Mouse (Mus musculus): ENCODE data around the gene Gpr68.

DNA sequence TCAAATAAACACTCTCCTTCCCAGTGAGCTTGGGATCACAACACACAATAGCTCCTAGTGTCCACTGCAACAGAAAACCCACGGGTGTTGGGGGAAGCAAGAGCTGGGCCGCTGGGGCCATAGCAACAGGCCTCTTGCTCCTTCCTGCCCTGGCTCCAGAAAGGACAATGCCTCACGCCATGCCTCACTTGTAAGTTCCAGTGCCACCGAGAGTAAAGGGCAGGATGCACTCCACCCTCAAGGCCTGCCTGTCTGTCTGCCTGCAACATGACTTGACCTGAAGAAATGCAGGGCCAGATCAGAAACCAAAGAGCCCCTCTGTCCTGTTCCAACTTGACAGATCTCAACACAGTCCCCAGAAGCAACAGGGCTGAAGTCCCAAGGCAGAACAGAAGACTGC lies 48.8 kb upstream of the Gpr68 start:
- TF ChIP-seq CTCF (IDR thresholded peaks at IDR 0.05) (no peak), EP300 (IDR thresholded peaks at IDR 0.05) (no peak)
